Mouse (Mus musculus): ENCODE data around the gene Repin1. TPM values are rescaled to one million over a fixed set of nuclear protein-coding genes. Genes with fewer than 3 reads are reported as not detected.
A peak's percentile ranks its signal among the peaks of the same experiment; 100 is the strongest.

Gene Repin1
- total and polyA plus RNA-seq, 3 experiments: 27.7 to 33.2 (median 30.0) TPM

- H3K27ac ChIP-seq: no peak overlapping the region
- intact Hi-C loops (cut with DNase I): loop anchor here (5.0 kb wide), 1 partner anchor 464 kb away; no protein-coding TSS in a partner anchor
- H3K79me2 ChIP-seq (replicated peaks; ENCODE audit: control insufficient read depth, insufficient read depth, low read length): no peaks in the 10 kb centered on the region
- DNase-seq: no peak
- H3K4me1 ChIP-seq (ENCODE audit: control insufficient read depth, insufficient read depth, low read length): no peaks in the 10 kb centered on the region
- TF ChIP-seq POLR2A (IDR thresholded peaks at IDR 0.05; ENCODE audit: insufficient read depth, low read depth, low read length) (no peak), CTCF (IDR thresholded peaks at IDR 0.05) (no peak), EP300 (IDR thresholded peaks at IDR 0.05; ENCODE audit: insufficient read depth, low read depth, low read length) (no peak)
- no peaks in the 10 kb centered on the region for H3K27me3 ChIP-seq (ENCODE audit: control insufficient read depth, insufficient read depth, low read length)
- H3K9ac ChIP-seq (ENCODE audit: low read depth, low read length): no peak overlapping the region
- WGBS: 67% methylated on average over 6 of the region's 6 CpGs
- H3K4me3 ChIP-seq: no peak overlapping the region
- H3K36me3 ChIP-seq (ENCODE audit: control insufficient read depth, insufficient read depth, low read length): no peaks in the 10 kb centered on the region
These were observed 47.7 kb downstream of the Repin1 start for GRCm38 (mm10) chr6:48641391-48641790.

GRCm38 (mm10) chr6:48642764-48643292 is 49.1 kb downstream of the Repin1 start:
- no peak for DNase-seq
- H3K4me3 ChIP-seq: no peak overlapping the region
- no peaks in the 10 kb centered on the region for H3K36me3 ChIP-seq (ENCODE audit: control insufficient read depth, insufficient read depth, low read length)
- no peaks in the 10 kb centered on the region for H3K27me3 ChIP-seq (ENCODE audit: control insufficient read depth, insufficient read depth, low read length)
- no peak overlapping the region for H3K27ac ChIP-seq
- H3K79me2 ChIP-seq (replicated peaks; ENCODE audit: control insufficient read depth, insufficient read depth, low read length): no peaks in the 10 kb centered on the region
- 23% methylated on average over 4 of the region's 4 CpGs for WGBS
- intact Hi-C loops (cut with DNase I): loop anchor here (1.0 to 5.0 kb wide), 3 partner anchors 61 to 466 kb away; no protein-coding TSS in a partner anchor
- no peak overlapping the region for H3K9ac ChIP-seq (ENCODE audit: low read depth, low read length)
- TF ChIP-seq EP300 (IDR thresholded peaks at IDR 0.05; ENCODE audit: insufficient read depth, low read depth, low read length): no peak
- no peak for TF ChIP-seq POLR2A (IDR thresholded peaks at IDR 0.05; ENCODE audit: insufficient read depth, low read depth, low read length)
- peak; percentile 76 for TF ChIP-seq CTCF (IDR thresholded peaks at IDR 0.05)
- peaks cover 1% of the 10 kb centered on the region; the same call in 1 of the 2 replicates for H3K4me1 ChIP-seq (ENCODE audit: control insufficient read depth, insufficient read depth, low read length)

- intact Hi-C loops (cut with DNase I): loop anchor here (1.0 to 5.0 kb wide), 4 partner anchors 33 to 127 kb away; partner anchors contain the start of genes Gimap5 and Gimap6
- no peak overlapping the region for H3K9ac ChIP-seq (ENCODE audit: low read depth, low read length)
These were observed 52.1 kb downstream of the Repin1 start for GRCm38 (mm10) chr6:48645660-48646308.

GRCm38 (mm10) chr6:48646309-48646690 is 52.6 kb downstream of the Repin1 start:
- Histone ChIP-seq H3K36me3 (ENCODE audit: control insufficient read depth, insufficient read depth, low read length) (no peaks in the 10 kb centered on the region), H3K9ac (ENCODE audit: low read depth, low read length) (no peak overlapping the region), H3K27ac (peak overlapping the region; percentile 60), H3K27me3 (ENCODE audit: control insufficient read depth, insufficient read depth, low read length) (no peaks in the 10 kb centered on the region), H3K4me1 (ENCODE audit: control insufficient read depth, insufficient read depth, low read length) (peaks cover 1% of the 10 kb centered on the region; the same call in 1 of the 2 replicates), H3K79me2 (replicated peaks; ENCODE audit: control insufficient read depth, insufficient read depth, low read length) (no peaks in the 10 kb centered on the region), H3K4me3 (no peak overlapping the region)
- intact Hi-C loops (cut with DNase I): loop anchor here (2.0 to 5.0 kb wide), 3 partner anchors 33 to 101 kb away; partner anchors contain the start of genes Gimap5 and Gimap6
- no peak for TF ChIP-seq POLR2A (IDR thresholded peaks at IDR 0.05; ENCODE audit: insufficient read depth, low read depth, low read length)
- TF ChIP-seq EP300 (IDR thresholded peaks at IDR 0.05; ENCODE audit: insufficient read depth, low read depth, low read length): no peak
- TF ChIP-seq CTCF (IDR thresholded peaks at IDR 0.05): no peak
- WGBS: 56% methylated on average over 4 of the region's 4 CpGs
- DNase-seq: no peak

More at GRCm38 (mm10) chr6:48645660-48646308, 52.1 kb downstream of the Repin1 start:
- no peaks in the 10 kb centered on the region for H3K79me2 ChIP-seq (replicated peaks; ENCODE audit: control insufficient read depth, insufficient read depth, low read length)
- peak; percentile 76 for DNase-seq
- peak overlapping the region; percentile 60 for H3K27ac ChIP-seq
- no peaks in the 10 kb centered on the region for H3K36me3 ChIP-seq (ENCODE audit: control insufficient read depth, insufficient read depth, low read length)
- peaks cover 1% of the 10 kb centered on the region; the same call in 1 of the 2 replicates for H3K4me1 ChIP-seq (ENCODE audit: control insufficient read depth, insufficient read depth, low read length)
- H3K27me3 ChIP-seq (ENCODE audit: control insufficient read depth, insufficient read depth, low read length): no peaks in the 10 kb centered on the region
- TF ChIP-seq POLR2A (IDR thresholded peaks at IDR 0.05; ENCODE audit: insufficient read depth, low read depth, low read length): no peak
- peak; percentile 98 for TF ChIP-seq CTCF (IDR thresholded peaks at IDR 0.05)
- TF ChIP-seq EP300 (IDR thresholded peaks at IDR 0.05; ENCODE audit: insufficient read depth, low read depth, low read length): 0 out of 2 replicates have a peak, but pooled peaks have one; percentile 49
- H3K4me3 ChIP-seq: no peak overlapping the region
- WGBS: 8% methylated on average over 12 of the region's 12 CpGs

- H3K27me3 ChIP-seq (ENCODE audit: control insufficient read depth, insufficient read depth, low read length): no peaks in the 10 kb centered on the region
- 19% methylated on average over 3 of the region's 3 CpGs for WGBS
- DNase-seq: peak; percentile 69 to 83
- H3K36me3 ChIP-seq (ENCODE audit: control insufficient read depth, insufficient read depth, low read length): no peaks in the 10 kb centered on the region
- peaks cover 1% of the 10 kb centered on the region; the same call in 1 of the 2 replicates for H3K4me1 ChIP-seq (ENCODE audit: control insufficient read depth, insufficient read depth, low read length)
- no peaks in the 10 kb centered on the region for H3K79me2 ChIP-seq (replicated peaks; ENCODE audit: control insufficient read depth, insufficient read depth, low read length)
- H3K9ac ChIP-seq (ENCODE audit: low read depth, low read length): peak within 1 kb of the TSS; percentile 34
- peak within 1 kb of the TSS; percentile 45; the same call in 1 of the 2 replicates for H3K4me3 ChIP-seq
- TF ChIP-seq EP300 (IDR thresholded peaks at IDR 0.05; ENCODE audit: insufficient read depth, low read depth, low read length): no peak
- TF ChIP-seq POLR2A (IDR thresholded peaks at IDR 0.05; ENCODE audit: insufficient read depth, low read depth, low read length): peak; percentile 39; the same call in 1 of the 2 replicates
- peak; percentile 81 for TF ChIP-seq CTCF (IDR thresholded peaks at IDR 0.05)
- H3K27ac ChIP-seq: peak within 1 kb of the TSS; percentile 83
- intact Hi-C loops (cut with DNase I): loop anchor here (2.0 to 5.0 kb wide), 3 partner anchors 32 to 100 kb away; partner anchors contain the start of genes Gimap5 and Gimap6
These were observed 53.3 kb downstream of the Repin1 start, which contains the start of gene Gimap8 for GRCm38 (mm10) chr6:48646995-48647394. Gene Gimap8 (plus strand): TSS chr6:48647234.
